8 mouse cellular contexts compared by ENCODE assay signal in genomic region chr19:5567534-5568469, GRCm38 (mm10). TPM values are rescaled to one million over a fixed set of nuclear protein-coding genes. Genes with fewer than 3 reads are reported as not detected.
DNase-seq lines count a peak whose midpoint lies in the region; ATAC-seq and TF ChIP-seq lines count a peak whose summit lies in the region.

Gene Ap5b1 (plus strand): TSS chr19:5568025.

- ATAC-seq in hindbrain, postnatal 0 days = peak; percentile 92
- ATAC-seq in megakaryocyte, adult 5-6 weeks (ENCODE audit: poor library complexity, severe bottlenecking) = peak; percentile 56

- peak within 1 kb of the TSS; percentile 84 for H3K9ac ChIP-seq in hindbrain, postnatal 0 days (replicated peaks; ENCODE audit: low read length)

- peaks cover 8% of the 10 kb centered on the region; the same call in 1 of the 2 replicates for H3K27me3 ChIP-seq in hindbrain, postnatal 0 days (ENCODE audit: insufficient read depth, low read length)

- H3K4me3 ChIP-seq in gastrocnemius, adult 2 months = peak within 1 kb of the TSS; percentile 97
- H3K4me3 ChIP-seq in hindbrain, postnatal 0 days (ENCODE audit: low read length) = peak within 1 kb of the TSS; percentile 79
- H3K4me3 ChIP-seq in left cerebral cortex, adult 2 months = peak within 1 kb of the TSS; percentile 91

- peaks cover 13% of the 10 kb centered on the region; the same call in 1 of the 2 replicates for H3K36me3 ChIP-seq in hindbrain, postnatal 0 days (ENCODE audit: insufficient read depth, low read length)

- intact Hi-C loops in gastrocnemius, adult 2 months (cut with DNase I) = loop anchor here (1.0 kb wide), 2 partner anchors 39 to 68 kb away; no protein-coding TSS in a partner anchor
- intact Hi-C loops in left cerebral cortex, adult 2 months (cut with DNase I) = loop anchor here (1.0 to 5.0 kb wide), 2 partner anchors 39 to 106 kb away; partner anchors contain the start of gene Fibp

- peak; percentile 98 for TF ChIP-seq CTCF in gastrocnemius, adult 2 months (IDR thresholded peaks at IDR 0.05)
- TF ChIP-seq CTCF in hindbrain, postnatal 0 days (IDR thresholded peaks at IDR 0.05; ENCODE audit: low read depth) = peak; percentile 94
- TF ChIP-seq CTCF in left cerebral cortex, adult 2 months (IDR thresholded peaks at IDR 0.05) = peak; percentile 96

- peak; percentile 73 for DNase-seq in WW6 (ENCODE audit: low read depth, low spot score)
- DNase-seq in cerebellum, postnatal 4 days (ENCODE audit: low spot score in 2 of 2) = peak; percentile 76 to 92
- peak; percentile 93 for DNase-seq in gastrocnemius, adult 2 months
- DNase-seq in hindbrain, postnatal 0 days (ENCODE audit: low spot score) = peak; percentile 92
- DNase-seq in left cerebral cortex, adult 2 months (ENCODE audit: extremely low spot score in 1 of 2, low spot score in 2 of 2) = peak; percentile 84 to 86
- DNase-seq in right cerebral cortex, adult 2 months (ENCODE audit: low spot score in 2 of 2) = peak; percentile 86 to 87
- DNase-seq in urinary bladder, postnatal 14 days (ENCODE audit: low spot score) = peak; percentile 89

- H3K4me2 ChIP-seq in hindbrain, postnatal 0 days (ENCODE audit: low read depth, low read length) = peak within 1 kb of the TSS; percentile 95

- WGBS in hindbrain, postnatal 0 days = under 1% methylated on average over 93 of the region's 102 CpGs

- H3K27ac ChIP-seq in gastrocnemius, adult 2 months = peak within 1 kb of the TSS; percentile 99
- H3K27ac ChIP-seq in hindbrain, postnatal 0 days = peak within 1 kb of the TSS; percentile 90
- H3K27ac ChIP-seq in left cerebral cortex, adult 2 months = peak within 1 kb of the TSS; percentile 93

- no peaks in the 10 kb centered on the region for H3K9me3 ChIP-seq in hindbrain, postnatal 0 days (ENCODE audit: low read length)

- peaks cover 7% of the 10 kb centered on the region for H3K4me1 ChIP-seq in hindbrain, postnatal 0 days (ENCODE audit: insufficient read depth, low read length)

RNA-seq across cellular contexts. Expression of gene Ap5b1, which starts in this region (rescaled TPM):
- 1 to 10 TPM; 2.0 to 2.3 TPM for total RNA-seq in gastrocnemius, adult 2 months (2021)
- total RNA-seq in hindbrain, postnatal 0 days (2014; rRNA removed) = 15.0 and 19.3 TPM in 2 replicates
- polyA plus RNA-seq in hindbrain, postnatal 0 days (2015; fragmentation: Nextera tagmentation; extraction: Ambion mirVana) = 2.3 and 2.6 TPM in 2 replicates
- total RNA-seq in left cerebral cortex, adult 2 months (2021) = 1 to 10 TPM; 5.4 to 6.0 TPM
- total RNA-seq in megakaryocyte, adult 5-6 weeks (2015) = 18.3 and 23.2 TPM in 2 replicates
- 16.4 and 22.5 TPM in 2 replicates for total RNA-seq in megakaryocyte, adult 5-6 weeks (2017)

Comparison
In these comparisons a context has a peak if more than half of its experiments do, and no peak if none do; other contexts are left out.
1. Peak in every context shown above with its lines: DNase-seq, ATAC-seq, H3K4me3 ChIP-seq and H3K27ac ChIP-seq.